Mouse (Mus musculus) T-helper 1 cell (primary cell): ENCODE data around the gene Itgb4.

Experiments used
- in situ Hi-C: fragments of 300-600 bp; cut with MboI, MseI; formaldehyde crosslinking; loops from one replicate; pipeline ENCODE4 v1.15.1; 2025; ENCODE audit warnings: high pct_unique_total_duplicates

Itgb4 gene

GRCm38 (mm10) chr11:115970006-115970673 lies 4.4 kb upstream of the Itgb4 start:
- in situ Hi-C loops = no loop called here

GRCm38 (mm10) chr11:115971016-115971415 lies 3.5 kb upstream of the Itgb4 start:
- in situ Hi-C loops = no loop called here

GRCm38 (mm10) chr11:115975083-115975420 lies 543 bp downstream of the Itgb4 start:
- in situ Hi-C loops = no loop called here

GRCm38 (mm10) chr11:115975544-115975943 lies 1.0 kb downstream of the Itgb4 start:
- in situ Hi-C loops = no loop called here

GRCm38 (mm10) chr11:115982472-115982871 lies 8.0 kb downstream of the Itgb4 start:
- in situ Hi-C loops = no loop called here

- in situ Hi-C loops = no loop called here
Measured at GRCm38 (mm10) chr11:115983291-115983690, 8.8 kb downstream of the Itgb4 start.

- in situ Hi-C loops = no loop called here
Measured at GRCm38 (mm10) chr11:115989686-115990085, 15.2 kb downstream of the Itgb4 start.

- in situ Hi-C loops = no loop called here
Measured at GRCm38 (mm10) chr11:115992098-115992497, 17.6 kb downstream of the Itgb4 start.

- in situ Hi-C loops = no loop called here
Measured at GRCm38 (mm10) chr11:115995256-115995655, 20.7 kb downstream of the Itgb4 start.

GRCm38 (mm10) chr11:115997047-115997446 lies 22.5 kb downstream of the Itgb4 start:
- in situ Hi-C loops = no loop called here

- in situ Hi-C loops = no loop called here
Measured at GRCm38 (mm10) chr11:115997662-115998061, 23.2 kb downstream of the Itgb4 start.

GRCm38 (mm10) chr11:115999027-115999426 lies 24.5 kb downstream of the Itgb4 start:
- in situ Hi-C loops = no loop called here

- in situ Hi-C loops = loop anchor here (5.0 kb wide), 1 partner anchor 57 kb away; no protein-coding TSS in a partner anchor
Measured at GRCm38 (mm10) chr11:115999538-116000143, 25.1 kb downstream of the Itgb4 start.

GRCm38 (mm10) chr11:116000607-116001006 lies 26.1 kb downstream of the Itgb4 start:
- in situ Hi-C loops = loop anchor here (5.0 kb wide), 1 partner anchor 58 kb away; no protein-coding TSS in a partner anchor

GRCm38 (mm10) chr11:116001725-116002124 lies 27.2 kb downstream of the Itgb4 start:
- in situ Hi-C loops = loop anchor here (5.0 kb wide), 1 partner anchor 59 kb away; no protein-coding TSS in a partner anchor

- in situ Hi-C loops = loop anchor here (5.0 kb wide), 1 partner anchor 61 kb away; no protein-coding TSS in a partner anchor
Measured at GRCm38 (mm10) chr11:116002894-116003293, 28.4 kb downstream of the Itgb4 start.

- in situ Hi-C loops = loop anchor here (5.0 kb wide), 1 partner anchor 62 kb away; no protein-coding TSS in a partner anchor
Measured at GRCm38 (mm10) chr11:116004186-116004823, 29.8 kb downstream of the Itgb4 start.

GRCm38 (mm10) chr11:116004840-116005700 lies 30.6 kb downstream of the Itgb4 start:
- in situ Hi-C loops = loop anchor here (5.0 kb wide), 1 partner anchor 63 kb away; no protein-coding TSS in a partner anchor

- in situ Hi-C loops = no loop called here
Measured at GRCm38 (mm10) chr11:116005701-116006419, 31.4 kb downstream of the Itgb4 start.

GRCm38 (mm10) chr11:116007095-116007850 lies 32.8 kb downstream of the Itgb4 start:
- in situ Hi-C loops = no loop called here
